Mouse (Mus musculus) embryonic facial prominence, embryonic 12.5 days (tissue): ENCODE measurements around the gene Gm17571. TPM values are rescaled to one million over a fixed set of nuclear protein-coding genes. Genes with fewer than 3 reads are reported as not detected.

Experiments
- ATAC-seq: fragments of 200-750 bp; cut with Nextera tagmentation; 2 replicates; pipeline ENCODE4 v1.8.0; 2017; ENCODE audit not compliant: insufficient number of reproducible peaks, insufficient read depth, low FRiP score, low TSS enrichment
- H3K27ac ChIP-seq: fragments of 300-500 bp; sonication (generic); 2 replicates; pipeline ENCODE4 v1.5.1; 2016; ENCODE audit warnings: mild to moderate bottlenecking
- H3K27me3 ChIP-seq: fragments of 300-500 bp; sonication (generic); 2 replicates; pipeline ENCODE4 v1.6.1; 2016; ENCODE audit warnings: mild to moderate bottlenecking, moderate library complexity
- H3K36me3 ChIP-seq: fragments of 300-500 bp; sonication (generic); 2 replicates; pipeline ENCODE4 v1.6.1; 2016; ENCODE audit warnings: mild to moderate bottlenecking
- H3K4me1 ChIP-seq: fragments of 300-500 bp; sonication (generic); 2 replicates; pipeline ENCODE4 v1.6.1; 2016
- H3K4me2 ChIP-seq: fragments of 300-500 bp; sonication (generic); replicated peaks from 2 replicates; pipeline ENCODE4 v1.6.1; 2016; ENCODE audit warnings: mild to moderate bottlenecking, moderate library complexity
- H3K4me3 ChIP-seq: fragments of 300-500 bp; sonication (generic); 2 replicates; pipeline ENCODE4 v1.5.1; 2016; ENCODE audit warnings: mild to moderate bottlenecking
- H3K9ac ChIP-seq: fragments of 300-500 bp; sonication (generic); 2 replicates; pipeline ENCODE4 v1.6.1; 2016; ENCODE audit warnings: mild to moderate bottlenecking, moderate library complexity
- H3K9me3 ChIP-seq: fragments of 300-500 bp; sonication (generic); 2 replicates; pipeline ENCODE4 v1.6.1; 2016; ENCODE audit warnings: mild to moderate bottlenecking, moderate library complexity
- WGBS: fragments of 180-500 bp; shearing (Covaris S2); methylation state at CpG from one replicate; pipeline ENCODE4 v1.1.7; 2016; 5-methylcytosine and 5-hydroxymethylcytosine counted together
- polyA plus RNA-seq: library from polyadenylated mRNA; unstranded; fragments of >200 nt; fragmentation: Nextera tagmentation; extraction: Ambion mirVana; gene quantifications from 2 replicates; pipeline ENCODE4 v1.2.1, GENCODE M21; 2016

The Gm17571 gene
- not detected in 2 replicates for polyA plus RNA-seq

DNA sequence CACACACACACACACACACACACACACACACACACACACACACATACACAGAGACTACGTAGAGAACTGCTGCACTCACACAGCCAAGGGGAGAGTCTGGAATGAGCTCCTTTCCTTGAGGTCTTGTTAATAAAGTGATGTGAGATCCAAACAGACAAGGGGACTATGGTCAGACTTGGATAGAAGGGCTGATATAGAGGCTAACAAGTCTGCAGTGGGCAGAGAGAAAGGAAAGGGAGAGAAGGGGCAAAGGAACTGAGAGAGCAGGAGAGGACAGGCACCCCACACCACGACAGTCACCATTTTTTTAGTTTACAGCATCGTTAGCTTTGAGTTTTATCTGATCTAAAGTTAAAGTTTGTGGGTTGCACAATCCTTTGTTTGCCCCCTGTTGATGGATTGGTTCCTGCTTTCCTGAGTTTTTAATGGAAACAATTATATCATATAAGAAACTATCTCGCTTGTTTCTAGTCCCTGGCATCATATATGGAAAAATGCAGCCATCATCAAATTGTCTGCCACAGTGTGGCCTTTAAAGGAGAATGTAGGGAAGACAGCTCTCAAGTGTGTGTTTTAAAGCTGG, at the start of gene Gm17571:
Gm17571 (minus strand) TSS at position 51 of the 583 bp plus-strand sequence.
- Histone ChIP-seq H3K9ac (no peak within 1 kb of the TSS), H3K27ac (no peak within 1 kb of the TSS), H3K36me3 (no peaks in the 10 kb centered on the region), H3K27me3 (no peaks in the 10 kb centered on the region), H3K4me1 (no peaks in the 10 kb centered on the region; the same call in 1 of the 2 replicates), H3K9me3 (no peaks in the 10 kb centered on the region), H3K4me3 (no peak within 1 kb of the TSS), H3K4me2 (no peak within 1 kb of the TSS)
- no peak for ATAC-seq
- WGBS, result 80% methylated on average over 4 of the region's 4 CpGs

DNA sequence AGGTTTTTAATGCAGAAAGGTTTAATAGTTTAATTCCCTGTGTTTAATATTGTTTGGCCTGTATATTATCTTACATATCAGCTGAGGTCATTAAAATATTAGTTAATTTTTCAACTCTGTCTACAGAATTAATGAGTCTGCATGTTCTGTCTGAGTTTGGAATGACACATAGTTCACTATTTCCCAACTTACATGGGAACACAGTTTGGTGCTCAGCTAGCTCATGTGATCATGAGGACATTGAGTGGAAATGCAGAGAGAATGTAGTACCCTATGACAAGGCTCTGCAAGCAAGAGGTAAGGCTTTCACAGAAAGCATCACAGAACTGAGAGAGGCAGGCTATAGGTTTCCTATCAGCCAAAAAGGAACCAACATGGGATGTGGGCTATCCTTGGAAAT, 49.0 kb upstream of the Gm17571 start:
- ATAC-seq, result no peak
- no peak overlapping the region for H3K27ac ChIP-seq

DNA sequence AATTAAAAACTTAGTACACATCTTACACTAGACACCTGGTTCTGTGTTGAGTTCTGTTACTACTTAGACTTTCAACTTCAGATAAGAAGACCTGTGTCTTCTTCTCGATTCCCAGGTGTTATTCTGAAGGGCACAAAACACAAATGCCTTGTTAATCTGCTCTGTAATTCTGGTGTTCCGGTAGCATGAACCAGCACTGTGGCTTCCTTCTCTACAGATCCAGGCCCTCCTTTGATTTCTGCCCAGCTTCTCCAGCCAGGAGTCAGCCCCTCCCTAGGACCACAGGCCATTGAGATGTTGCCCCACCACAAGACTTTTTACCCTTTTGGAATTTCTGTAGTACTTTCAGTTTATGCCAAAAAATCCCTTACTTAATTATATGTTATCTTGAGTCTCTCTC, 47.2 kb upstream of the Gm17571 start:
- WGBS, result 83% methylated on average over 2 of the region's 2 CpGs
- H3K36me3 ChIP-seq, result no peaks in the 10 kb centered on the region
- ATAC-seq, result no peak
- peaks cover 12% of the 10 kb centered on the region for H3K4me1 ChIP-seq
- no peak overlapping the region for H3K9ac ChIP-seq
- H3K27me3 ChIP-seq, result no peaks in the 10 kb centered on the region
- H3K4me2 ChIP-seq, result no peak overlapping the region
- no peak overlapping the region for H3K27ac ChIP-seq
- no peaks in the 10 kb centered on the region for H3K9me3 ChIP-seq
- H3K4me3 ChIP-seq, result no peak overlapping the region

More for the DNA sequence above, 49.0 kb upstream of the Gm17571 start:
- H3K9ac ChIP-seq, result no peak overlapping the region
- no peaks in the 10 kb centered on the region for H3K27me3 ChIP-seq
- H3K4me2 ChIP-seq, result no peak overlapping the region
- no peaks in the 10 kb centered on the region for H3K9me3 ChIP-seq
- H3K36me3 ChIP-seq, result no peaks in the 10 kb centered on the region
- H3K4me3 ChIP-seq, result no peak overlapping the region
- H3K4me1 ChIP-seq, result peaks cover 12% of the 10 kb centered on the region

DNA sequence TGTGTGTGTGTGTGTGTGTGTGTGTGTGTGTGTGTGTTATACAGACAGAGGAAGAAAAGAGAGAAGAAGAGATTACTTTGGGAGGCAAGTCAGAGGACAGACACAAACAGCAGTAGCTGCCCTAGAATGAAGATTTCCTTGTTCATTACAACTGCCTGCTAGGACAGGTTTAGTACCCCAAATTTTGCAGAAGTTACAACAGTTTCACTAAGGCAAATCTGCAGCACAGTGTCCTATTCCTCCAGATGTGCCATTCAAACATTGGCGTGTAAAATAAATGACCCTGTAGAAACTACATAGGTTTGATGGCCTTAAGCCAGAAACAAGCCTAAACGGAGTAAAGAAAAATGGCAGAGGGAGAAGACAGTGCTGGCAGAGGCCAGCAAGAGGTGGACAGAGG, 46.3 kb upstream of the Gm17571 start:
- no peak overlapping the region for H3K4me3 ChIP-seq
- no peak overlapping the region for H3K4me2 ChIP-seq
- no peak for ATAC-seq
- no peak overlapping the region for H3K27ac ChIP-seq
- H3K9me3 ChIP-seq, result no peaks in the 10 kb centered on the region
- H3K4me1 ChIP-seq, result peaks cover 7% of the 10 kb centered on the region
- no peaks in the 10 kb centered on the region for H3K36me3 ChIP-seq
- H3K27me3 ChIP-seq, result no peaks in the 10 kb centered on the region
- no peak overlapping the region for H3K9ac ChIP-seq
- WGBS, result 84% methylated on average over 2 of the region's 2 CpGs

DNA sequence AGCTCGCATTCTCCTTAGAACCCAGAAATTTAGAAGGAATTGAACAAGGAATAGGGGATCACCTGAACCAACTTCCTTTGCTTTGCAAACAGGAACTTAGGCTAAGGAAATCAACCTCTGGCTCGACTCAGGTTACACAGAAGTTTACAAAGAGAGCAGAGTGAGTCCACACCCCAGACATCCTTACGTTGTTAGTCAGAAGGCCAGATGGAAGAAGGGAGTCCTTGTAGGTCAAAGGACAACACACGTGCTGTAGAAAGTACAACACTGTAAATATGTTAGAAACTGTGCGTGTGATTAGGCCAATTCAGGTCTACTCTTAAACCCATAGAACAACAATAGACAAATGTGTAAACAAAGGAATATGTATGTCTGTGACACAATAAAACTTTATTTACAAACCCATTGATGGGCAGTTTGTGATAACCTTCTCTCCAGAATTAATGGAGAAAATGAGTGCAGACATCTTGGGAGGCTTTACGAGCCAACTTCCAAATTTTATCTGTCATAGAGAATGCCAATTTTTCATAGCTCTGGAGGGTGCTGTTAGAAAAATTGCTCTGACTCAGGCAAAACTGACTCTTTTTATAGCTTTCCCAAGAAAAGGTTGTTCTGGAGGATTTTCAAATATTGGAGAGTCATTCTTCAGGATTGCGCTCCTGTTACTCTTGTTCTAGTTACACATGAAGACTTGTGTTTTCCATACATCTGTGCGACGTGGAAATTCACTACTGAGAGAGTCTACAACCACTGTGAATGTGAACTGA, 45.5 kb upstream of the Gm17571 start:
- H3K4me1 ChIP-seq, result peaks cover 3% of the 10 kb centered on the region
- no peak overlapping the region for H3K27ac ChIP-seq
- WGBS, result 76% methylated on average over 9 of the region's 9 CpGs
- H3K4me3 ChIP-seq, result no peak overlapping the region
- ATAC-seq, result no peak
- H3K4me2 ChIP-seq, result no peak overlapping the region
- no peaks in the 10 kb centered on the region for H3K27me3 ChIP-seq
- no peak overlapping the region for H3K9ac ChIP-seq
- no peaks in the 10 kb centered on the region for H3K9me3 ChIP-seq
- H3K36me3 ChIP-seq, result no peaks in the 10 kb centered on the region

DNA sequence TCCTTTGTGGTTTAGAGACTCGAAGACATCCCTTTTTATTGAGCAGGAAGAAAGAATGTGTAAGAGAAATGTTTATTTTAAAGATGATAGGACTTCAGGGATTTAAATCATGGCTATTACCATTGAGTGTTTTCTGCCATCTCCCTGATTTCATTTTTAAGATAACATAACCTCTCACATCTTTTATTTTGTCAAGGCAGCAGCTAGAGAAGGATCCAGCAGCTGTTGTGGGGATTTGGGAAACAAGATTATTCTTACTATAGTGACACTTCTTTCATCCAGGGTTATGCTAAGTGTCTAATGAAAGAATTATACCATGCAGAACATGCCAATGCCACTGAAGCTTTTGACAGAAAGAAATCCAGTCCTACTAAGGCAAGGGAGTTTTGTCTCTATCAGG, 44.6 kb upstream of the Gm17571 start:
- Histone ChIP-seq H3K9me3 (no peaks in the 10 kb centered on the region), H3K4me3 (no peak overlapping the region), H3K27ac (no peak overlapping the region), H3K36me3 (no peaks in the 10 kb centered on the region), H3K27me3 (no peaks in the 10 kb centered on the region), H3K4me1 (no peaks in the 10 kb centered on the region; the same call in none of the 2 replicates), H3K4me2 (no peak overlapping the region), H3K9ac (no peak overlapping the region)
- ATAC-seq, result no peak
- WGBS, result 59% methylated on average over 1 of the region's 1 CpGs

DNA sequence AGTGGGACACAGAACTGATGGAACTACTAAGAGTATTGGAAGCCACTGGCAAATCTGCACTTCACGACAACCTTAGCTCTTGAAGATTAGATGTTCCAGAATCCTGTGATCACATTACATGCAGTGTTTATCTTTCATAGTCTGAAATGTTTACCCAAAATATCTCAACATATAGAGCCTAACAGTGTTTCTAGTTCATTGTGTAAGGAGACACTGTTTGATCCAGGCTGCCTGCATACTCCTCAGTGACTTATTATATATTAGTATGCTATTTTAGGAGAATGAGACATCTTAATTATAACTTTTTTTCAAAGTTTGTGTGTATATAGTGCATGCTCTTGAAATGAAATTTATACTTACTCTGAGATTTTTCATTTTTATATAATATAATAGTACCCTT, 39.4 kb upstream of the Gm17571 start:
- peaks cover 19% of the 10 kb centered on the region for H3K4me1 ChIP-seq
- H3K4me2 ChIP-seq, result no peak overlapping the region
- 49% methylated on average over 1 of the region's 1 CpGs for WGBS
- no peak overlapping the region for H3K27ac ChIP-seq
- no peak overlapping the region for H3K4me3 ChIP-seq
- no peaks in the 10 kb centered on the region for H3K9me3 ChIP-seq
- ATAC-seq, result no peak
- H3K27me3 ChIP-seq, result no peaks in the 10 kb centered on the region
- no peaks in the 10 kb centered on the region for H3K36me3 ChIP-seq
- H3K9ac ChIP-seq, result no peak overlapping the region

DNA sequence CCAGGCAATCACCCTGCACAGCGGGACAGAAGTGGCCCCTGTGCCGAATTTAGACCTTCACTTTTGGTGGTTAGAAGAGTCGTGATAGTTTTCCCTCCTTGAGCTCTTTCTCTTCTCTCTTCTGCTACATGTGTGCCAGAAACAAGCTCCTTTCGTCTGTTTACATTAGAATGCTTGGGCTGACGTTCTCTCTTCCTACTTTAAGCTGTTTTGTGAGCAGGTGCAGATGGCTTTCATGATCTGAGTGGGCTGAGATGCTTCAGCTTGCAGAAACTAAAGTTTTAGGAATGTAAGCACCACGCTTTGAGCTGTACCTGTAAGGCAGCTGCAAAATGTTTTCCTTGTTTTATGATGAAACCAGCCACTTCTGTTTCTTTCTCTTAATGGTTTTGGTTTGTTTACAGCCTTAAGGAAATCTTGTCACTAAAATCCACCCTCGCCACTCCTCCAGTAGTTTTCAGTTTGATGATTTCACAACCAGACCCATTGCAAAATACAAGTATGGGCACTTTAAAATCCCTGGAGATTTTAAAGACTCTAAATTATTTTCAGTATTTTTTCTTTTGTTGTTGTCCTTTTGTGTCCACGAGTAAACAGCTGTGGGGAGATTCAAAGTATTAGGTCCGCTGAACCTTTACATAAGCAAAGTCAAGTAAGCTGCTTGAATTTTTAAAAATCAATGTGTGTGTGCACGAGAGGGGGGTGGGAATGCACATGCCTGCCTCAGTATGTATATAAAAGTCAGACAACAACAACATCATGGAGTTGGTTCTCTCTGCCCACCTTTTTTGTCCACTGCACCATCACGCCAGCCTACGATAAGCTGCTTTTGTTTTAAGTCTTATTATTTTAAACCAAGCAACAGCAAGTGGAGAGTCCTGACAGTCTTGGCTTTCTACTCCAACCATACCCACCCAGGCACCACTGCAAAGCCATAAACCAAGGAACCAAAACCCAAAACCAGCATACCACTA, 38.0 kb upstream of the Gm17571 start:
- ATAC-seq, result no peak
- H3K36me3 ChIP-seq, result no peaks in the 10 kb centered on the region
- no peaks in the 10 kb centered on the region for H3K9me3 ChIP-seq
- H3K4me1 ChIP-seq, result peaks cover 19% of the 10 kb centered on the region
- H3K9ac ChIP-seq, result no peak overlapping the region
- no peak overlapping the region for H3K4me2 ChIP-seq
- no peak overlapping the region; the same call in 1 of the 2 replicates for H3K27ac ChIP-seq
- no peak overlapping the region for H3K4me3 ChIP-seq
- WGBS, result 59% methylated on average over 12 of the region's 12 CpGs
- no peaks in the 10 kb centered on the region for H3K27me3 ChIP-seq

DNA sequence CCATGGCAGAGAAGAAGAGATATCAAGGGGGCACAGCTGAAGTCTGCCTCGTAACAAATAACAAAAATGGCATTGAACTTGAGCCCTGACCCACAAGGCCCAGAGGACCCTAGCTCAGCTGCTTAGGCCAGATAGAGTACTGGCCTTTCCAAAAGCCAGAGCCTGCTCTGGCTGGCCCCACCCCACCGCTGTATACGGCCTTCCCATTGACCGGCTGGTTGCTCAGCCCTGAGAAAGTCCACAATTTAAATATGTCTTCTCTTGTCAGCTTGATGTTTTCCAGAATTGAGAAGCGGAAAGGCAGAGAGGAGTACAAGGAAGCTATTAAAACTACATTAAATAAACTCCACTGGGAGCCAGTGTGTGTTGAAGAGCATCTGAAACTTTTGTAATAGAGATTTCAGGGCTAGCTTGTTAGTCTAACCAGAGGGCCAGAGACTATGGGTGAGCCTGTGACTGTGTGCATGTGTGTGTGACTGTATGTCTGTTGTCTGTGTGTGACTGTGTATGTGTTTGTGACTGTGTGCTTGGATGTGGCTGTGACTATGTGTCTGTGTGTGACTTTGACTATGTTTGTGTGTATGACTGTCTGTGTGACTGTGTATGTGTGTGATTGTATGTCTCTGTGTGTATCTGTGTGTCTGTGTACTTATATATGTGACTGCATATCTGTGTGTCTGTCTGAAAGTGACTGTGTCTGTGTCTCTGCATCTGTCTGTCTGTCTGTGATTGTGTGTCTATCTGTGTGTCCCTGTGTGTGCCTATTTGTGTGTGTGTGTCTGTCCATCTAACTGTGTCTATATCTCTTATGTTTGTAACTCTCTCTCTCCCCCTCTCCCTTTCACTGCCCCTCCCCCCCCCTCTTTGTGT, 36.9 kb upstream of the Gm17571 start:
- ATAC-seq, result peak; percentile 54; the same call in 1 of the 2 replicates
- WGBS, result 56% methylated on average over 5 of the region's 5 CpGs
- no peaks in the 10 kb centered on the region for H3K36me3 ChIP-seq

DNA sequence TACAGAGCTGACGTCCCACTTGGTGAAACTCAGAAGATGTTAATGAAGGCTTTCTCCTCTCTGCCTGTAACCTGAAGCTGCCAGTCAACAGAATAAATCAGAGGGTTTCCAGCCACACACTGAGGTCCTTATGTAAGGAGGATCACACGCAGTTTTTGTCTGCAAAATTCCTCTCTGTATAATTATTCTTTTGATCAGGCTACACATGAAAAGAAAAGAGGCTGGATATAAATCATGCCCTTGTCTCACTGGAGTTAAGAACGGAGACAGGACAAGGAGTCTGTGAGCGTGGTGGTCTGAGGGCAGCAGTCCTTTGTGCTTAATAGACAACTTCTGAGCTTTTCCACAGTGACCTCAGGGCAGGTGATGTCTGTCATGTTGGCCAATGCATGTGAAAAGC, 32.7 kb upstream of the Gm17571 start:
- Histone ChIP-seq H3K9ac (no peak overlapping the region), H3K4me2 (no peak overlapping the region), H3K4me1 (peaks cover 28% of the 10 kb centered on the region), H3K36me3 (no peaks in the 10 kb centered on the region), H3K27ac (0 out of 2 replicates have a peak overlapping the region, but pooled peaks have one; percentile 2), H3K4me3 (no peak overlapping the region), H3K27me3 (no peaks in the 10 kb centered on the region), H3K9me3 (no peaks in the 10 kb centered on the region)
- ATAC-seq, result no peak
- WGBS, result 12% methylated on average over 4 of the region's 4 CpGs

More for the DNA sequence above, 36.9 kb upstream of the Gm17571 start:
- H3K4me1 ChIP-seq, result peaks cover 25% of the 10 kb centered on the region
- peak overlapping the region; percentile 12; the same call in 1 of the 2 replicates for H3K9ac ChIP-seq
- no peaks in the 10 kb centered on the region for H3K9me3 ChIP-seq
- H3K27me3 ChIP-seq, result no peaks in the 10 kb centered on the region
- H3K4me3 ChIP-seq, result no peak overlapping the region
- H3K27ac ChIP-seq, result peak overlapping the region; percentile 61; the same call in 1 of the 2 replicates
- H3K4me2 ChIP-seq, result no peak overlapping the region

DNA sequence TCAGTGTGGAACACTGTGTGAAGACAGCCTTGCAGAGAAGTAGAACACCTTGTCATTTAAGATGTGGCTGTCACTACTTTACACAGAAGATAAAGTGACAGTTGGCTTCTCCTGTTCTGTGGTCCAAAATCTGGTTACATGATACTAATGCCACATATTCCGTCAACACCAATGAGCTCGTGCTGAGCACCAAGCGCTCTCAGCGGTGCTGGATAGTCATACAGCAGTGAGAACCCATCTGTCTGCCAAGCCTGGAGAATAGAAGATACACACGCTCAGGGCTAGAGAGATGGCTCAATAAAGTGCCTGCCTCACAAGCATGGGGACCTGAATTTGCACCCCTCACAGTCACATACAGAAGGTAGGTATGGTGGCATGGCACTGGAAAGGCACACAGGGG, 28.4 kb upstream of the Gm17571 start:
- H3K4me3 ChIP-seq, result no peak overlapping the region

More for the DNA sequence above, 28.4 kb upstream of the Gm17571 start:
- Histone ChIP-seq H3K9ac (no peak overlapping the region), H3K9me3 (no peaks in the 10 kb centered on the region), H3K27me3 (no peaks in the 10 kb centered on the region), H3K36me3 (no peaks in the 10 kb centered on the region), H3K27ac (no peak overlapping the region), H3K4me1 (peaks cover 16% of the 10 kb centered on the region; the same call in 1 of the 2 replicates), H3K4me2 (no peak overlapping the region)
- 94% methylated on average over 5 of the region's 5 CpGs for WGBS
- ATAC-seq, result no peak
